Mouse (Mus musculus): ENCODE measurements around the gene Med19.
"Not testable (repeated sequence)": the region's sequence is repeated elsewhere in the genome, so short reads cannot be mapped to it uniquely, and the experiment has no call there.

Med19 gene

DNA sequence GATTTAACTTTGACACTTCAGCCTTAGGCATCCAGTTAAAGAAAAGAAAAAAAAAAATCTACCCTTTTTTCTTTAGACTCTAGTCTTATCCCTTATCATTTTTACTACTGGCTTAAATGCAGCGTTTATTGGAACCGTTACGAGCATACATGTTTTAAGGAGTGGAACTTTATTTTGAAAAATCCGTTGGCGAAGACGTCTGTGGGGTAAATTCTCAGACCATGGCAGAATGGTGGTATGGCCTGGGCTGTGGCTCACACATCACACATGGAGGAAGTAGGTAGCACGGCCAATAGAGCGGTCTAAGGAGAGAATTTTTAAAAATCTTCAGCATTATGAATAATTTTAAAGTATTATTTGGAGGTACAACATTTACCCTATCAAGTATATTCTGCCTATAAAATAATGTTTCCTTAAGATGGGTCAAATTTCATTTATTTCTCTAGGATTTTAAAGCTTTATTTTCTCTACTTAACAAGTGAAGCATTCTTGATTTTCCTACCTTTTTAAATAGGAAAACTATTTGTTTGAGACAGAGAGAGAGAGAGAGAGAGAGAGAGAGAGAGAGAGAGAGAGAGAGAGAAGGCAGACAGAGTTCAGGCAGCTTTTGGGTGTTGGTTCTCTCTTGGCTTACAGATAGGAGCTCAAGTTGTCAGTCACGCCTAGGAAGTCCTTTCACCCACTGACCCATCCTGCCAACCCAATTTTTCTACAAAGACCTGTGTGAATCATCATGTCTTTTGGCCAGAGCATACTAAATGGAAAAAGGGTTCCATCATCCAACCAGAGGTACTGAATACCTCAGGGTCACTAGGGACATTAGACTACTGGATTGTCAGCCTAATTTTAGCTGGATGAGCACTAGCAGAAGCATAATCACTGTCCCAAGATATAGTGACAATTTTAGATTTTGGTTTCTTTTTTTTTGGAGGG lies 38.5 kb downstream of the Med19 start:
- intact Hi-C loops (cut with DNase I): no loop called here

DNA sequence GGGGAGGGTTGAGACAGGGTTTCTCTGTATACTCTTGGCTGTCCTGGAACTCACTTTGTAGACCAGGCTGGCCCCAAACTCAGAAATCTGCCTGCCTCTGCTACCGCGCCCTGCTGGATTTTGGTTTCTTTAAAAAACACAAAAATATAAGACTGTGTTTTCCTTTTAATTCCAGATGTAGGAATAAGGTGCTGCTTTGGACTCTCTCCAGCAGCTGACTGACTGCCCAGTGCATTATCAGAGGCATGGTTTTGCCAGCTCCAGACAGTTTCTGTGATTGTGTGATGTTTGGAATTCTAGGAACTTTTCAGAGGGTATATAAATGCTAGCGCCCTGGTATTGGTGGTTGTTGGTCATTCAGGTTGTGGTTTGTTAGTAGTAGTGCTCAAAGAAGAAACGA lies 39.2 kb downstream of the Med19 start:
- intact Hi-C loops (cut with DNase I): no loop called here

DNA sequence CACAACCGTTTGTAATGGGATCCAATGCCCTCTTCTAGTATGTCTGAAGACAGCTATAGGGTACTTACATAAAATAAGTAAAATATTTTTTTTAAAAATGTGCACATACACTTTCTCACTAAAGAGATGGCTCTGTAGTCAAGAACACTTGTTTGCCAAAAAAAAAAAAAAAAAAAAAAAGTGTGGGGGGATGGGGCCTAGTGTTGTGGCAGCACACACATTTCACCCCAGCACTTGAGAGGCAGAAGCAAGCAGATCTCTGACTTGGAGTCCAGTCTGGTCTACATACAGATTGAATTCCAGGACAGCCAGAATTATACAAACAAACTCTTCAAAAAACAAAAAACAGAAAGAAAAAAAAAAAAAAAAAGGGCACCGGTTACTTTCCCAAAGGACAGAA lies 42.5 kb downstream of the Med19 start:
- intact Hi-C loops (cut with DNase I): no loop called here

DNA sequence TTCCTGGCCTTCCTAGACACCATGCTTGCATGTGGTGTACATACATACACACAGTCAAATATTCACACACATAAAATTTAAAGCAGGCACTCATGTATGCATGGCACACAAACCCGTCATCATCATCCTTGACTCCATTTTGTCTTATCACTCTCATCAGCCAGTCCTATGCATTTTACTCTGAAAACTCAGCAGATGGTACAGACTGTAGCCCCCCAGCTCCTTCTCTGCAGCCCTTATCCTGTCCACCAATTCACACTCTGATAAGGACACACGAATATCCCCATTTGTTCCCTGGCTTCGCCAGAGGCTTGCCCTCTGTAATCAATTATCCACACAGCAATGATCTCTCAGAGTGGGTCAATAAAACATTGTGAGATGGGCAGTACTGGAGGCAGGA lies 43.0 kb downstream of the Med19 start:
- intact Hi-C loops (cut with DNase I): no loop called here

DNA sequence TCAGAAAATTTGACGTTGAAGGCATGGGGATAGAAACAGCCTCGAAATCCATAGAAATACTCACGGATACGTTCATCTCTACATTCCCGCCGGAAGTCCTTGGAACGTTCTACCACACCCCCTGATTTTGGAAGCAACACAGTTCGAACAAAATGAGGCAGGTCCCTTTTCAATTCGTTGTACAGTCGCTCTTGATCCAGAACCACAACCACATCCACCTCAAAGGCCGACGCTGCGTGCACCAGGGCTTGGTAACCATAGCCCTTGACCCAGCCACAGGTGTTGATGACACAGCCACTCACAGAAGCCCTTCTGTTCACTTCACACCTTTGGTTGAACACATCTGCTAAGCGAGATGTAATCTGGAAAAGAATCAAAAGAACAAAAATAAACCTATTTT lies 45.7 kb downstream of the Med19 start:
- intact Hi-C loops (cut with DNase I): no loop called here

DNA sequence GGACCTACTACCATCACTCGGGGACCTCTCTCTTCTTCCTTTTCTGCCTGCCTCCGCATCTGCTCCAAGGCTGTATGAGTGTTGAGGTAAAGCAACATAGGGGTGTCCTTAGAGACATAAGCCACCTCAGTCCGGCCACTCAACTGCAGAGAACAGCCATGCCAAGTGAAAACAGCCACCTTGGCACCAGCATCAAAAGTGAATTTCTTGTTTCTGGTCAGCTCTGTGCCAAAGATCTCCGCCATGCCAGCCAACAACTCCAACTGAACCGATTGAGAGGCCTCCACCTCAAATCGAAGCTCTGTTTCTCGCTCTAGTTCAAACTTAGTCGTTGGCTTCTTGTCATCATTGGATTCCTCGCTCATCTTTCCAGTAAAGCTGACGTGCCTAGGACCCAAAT lies 47.6 kb downstream of the Med19 start:
- intact Hi-C loops (cut with DNase I): no loop called here

DNA sequence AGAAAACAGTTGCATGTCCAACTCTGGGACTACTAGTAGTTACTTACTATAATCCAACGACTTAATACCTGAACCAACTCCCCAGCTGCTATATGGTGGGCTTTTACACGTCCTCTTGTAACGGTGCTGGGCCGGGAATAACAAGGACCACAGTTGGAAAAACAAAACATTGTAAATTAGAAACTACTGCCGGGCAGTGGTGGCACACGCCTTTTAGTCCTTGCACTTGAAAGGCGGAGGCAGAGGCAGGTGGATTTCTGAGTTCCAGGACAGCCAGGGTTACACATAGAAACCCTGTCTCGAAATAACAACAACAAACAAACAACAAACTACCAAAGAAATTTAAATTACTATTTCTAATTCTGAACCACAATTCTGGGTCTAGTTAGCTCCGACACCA lies 48.5 kb downstream of the Med19 start:
- intact Hi-C loops (cut with DNase I): no loop called here

DNA sequence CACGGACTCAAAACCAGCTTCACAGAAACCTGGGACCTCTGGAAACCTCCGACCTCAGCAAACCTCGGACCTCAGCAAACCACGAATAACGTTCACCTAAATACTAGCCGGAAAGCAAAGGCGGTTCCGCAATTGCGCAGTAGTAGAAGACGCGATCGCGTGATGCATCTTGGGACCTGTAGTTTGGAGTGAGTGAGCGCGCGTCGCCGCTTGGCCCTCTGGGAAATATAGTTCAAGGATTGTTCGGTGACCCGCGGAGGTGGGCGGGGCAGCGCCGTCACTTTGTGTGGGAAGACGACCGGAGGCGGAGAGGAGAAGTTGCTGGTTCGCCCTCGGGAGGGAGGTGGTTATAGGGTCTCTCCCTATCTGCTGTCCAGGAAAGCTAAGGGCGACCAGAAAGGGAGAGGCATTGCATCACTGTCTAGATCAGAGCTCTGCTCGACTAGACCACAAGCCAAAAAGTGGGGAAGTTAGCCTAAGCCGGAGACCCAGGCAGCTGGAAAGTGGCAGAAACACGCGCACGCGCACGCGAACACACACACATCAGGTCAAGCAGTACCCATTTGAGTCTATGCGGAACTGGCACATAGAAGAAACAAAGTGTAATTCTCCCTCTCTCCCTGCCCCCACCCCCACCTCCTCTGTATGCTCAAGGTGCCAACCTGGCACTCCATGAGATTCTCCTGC lies 49.1 kb downstream of the Med19 start, which contains the start of gene Clp1:
TSS of gene Clp1 (minus strand) at position 179 of the 687 bp plus-strand sequence.
- intact Hi-C loops (cut with DNase I): no loop called here

DNA sequence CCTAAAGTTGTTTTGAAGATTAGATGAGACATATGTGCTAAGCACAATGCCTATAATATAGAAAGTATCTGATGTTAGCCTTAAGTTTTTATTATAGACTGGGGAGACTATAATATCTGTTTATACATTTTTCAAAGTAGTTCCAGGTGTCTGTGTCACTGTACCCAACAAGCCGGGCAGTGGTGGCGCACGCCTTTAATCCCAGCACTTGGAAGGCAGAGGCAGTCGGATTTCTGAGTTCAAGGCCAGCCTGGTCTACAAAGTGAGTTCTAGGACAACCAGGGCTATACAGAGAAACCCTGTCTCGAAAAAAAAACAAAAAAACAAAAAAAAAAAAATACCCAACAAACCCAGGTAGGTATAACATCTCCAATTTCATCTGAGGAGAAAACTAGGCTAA lies 50.0 kb downstream of the Med19 start:
- intact Hi-C loops (cut with DNase I): not testable (repeated sequence)

DNA sequence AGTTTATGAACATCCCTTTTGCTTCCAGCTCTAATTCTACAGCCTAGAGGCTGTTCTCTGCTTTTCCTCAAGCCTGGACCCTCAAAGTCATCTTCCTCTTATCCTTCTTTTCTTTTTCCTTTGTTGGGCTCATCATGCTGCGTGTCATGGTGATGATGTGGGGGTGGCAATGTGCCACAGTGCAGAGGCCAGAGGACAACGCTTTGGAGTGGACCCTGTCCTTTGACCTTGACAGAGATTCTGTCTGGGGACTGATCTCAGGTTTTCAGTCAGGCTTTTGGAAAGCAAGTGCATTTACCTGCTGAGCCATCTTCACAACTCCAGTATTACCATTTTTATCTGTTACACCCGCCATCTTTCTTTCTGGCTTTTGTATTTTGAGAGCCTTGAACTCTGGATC lies 53.0 kb downstream of the Med19 start:
- intact Hi-C loops (cut with DNase I): no loop called here

DNA sequence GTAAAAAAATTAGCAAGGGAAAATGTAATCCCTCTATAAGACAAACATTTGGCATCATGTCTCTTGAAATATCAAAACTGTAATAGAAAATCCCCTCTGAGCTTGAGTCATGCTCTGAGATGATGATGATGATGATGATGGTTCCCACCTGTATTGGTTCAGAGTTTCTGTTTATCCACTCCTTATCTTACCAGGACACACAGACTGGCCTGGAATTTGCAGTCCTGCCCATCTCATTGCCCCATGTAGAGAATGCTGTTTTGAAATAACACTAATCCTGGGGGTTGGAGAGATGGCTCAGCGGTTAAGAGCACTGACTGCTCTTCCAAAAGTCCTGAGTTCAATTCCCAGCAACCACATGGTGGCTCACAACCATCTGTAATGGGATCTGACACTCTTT lies 54.2 kb downstream of the Med19 start:
- intact Hi-C loops (cut with DNase I): no loop called here

DNA sequence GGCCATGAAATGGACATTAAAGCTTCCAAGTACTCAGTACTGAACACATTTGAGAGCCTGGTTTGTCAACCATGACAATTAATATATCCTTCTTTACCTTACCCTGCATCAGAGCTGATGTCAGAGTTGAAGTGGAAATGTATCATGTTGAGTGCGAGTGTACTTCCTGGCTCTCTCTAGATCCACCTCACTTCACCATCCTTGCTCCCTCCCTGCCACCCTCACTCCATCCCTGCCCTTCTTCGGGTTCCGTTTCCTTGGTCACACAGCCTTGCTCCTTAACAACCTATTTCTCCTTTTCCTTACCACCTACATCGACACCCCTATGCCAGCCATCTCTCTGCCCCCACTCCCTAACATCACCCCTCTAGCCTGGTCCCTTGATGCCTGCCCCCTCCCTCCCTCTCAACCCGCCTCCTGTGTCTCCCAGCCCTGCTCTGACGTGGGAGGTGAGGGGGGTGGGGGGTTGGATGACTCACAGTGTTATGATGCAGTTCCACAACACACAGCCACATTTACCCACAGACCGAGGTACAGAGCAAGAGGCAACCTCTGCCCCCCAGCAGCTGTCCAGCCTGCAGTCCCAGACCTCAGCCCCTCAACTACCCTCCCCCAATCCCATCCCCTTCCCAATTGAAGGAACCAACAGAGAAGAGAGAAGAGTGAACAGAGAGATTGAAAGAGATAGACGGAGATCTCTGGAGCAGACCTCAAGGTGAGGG lies 55.5 kb downstream of the Med19 start, which contains the start of gene Ypel4:
TSS of gene Ypel4 (plus strand) at position 480 of the 722 bp plus-strand sequence.
- intact Hi-C loops (cut with DNase I): no loop called here

DNA sequence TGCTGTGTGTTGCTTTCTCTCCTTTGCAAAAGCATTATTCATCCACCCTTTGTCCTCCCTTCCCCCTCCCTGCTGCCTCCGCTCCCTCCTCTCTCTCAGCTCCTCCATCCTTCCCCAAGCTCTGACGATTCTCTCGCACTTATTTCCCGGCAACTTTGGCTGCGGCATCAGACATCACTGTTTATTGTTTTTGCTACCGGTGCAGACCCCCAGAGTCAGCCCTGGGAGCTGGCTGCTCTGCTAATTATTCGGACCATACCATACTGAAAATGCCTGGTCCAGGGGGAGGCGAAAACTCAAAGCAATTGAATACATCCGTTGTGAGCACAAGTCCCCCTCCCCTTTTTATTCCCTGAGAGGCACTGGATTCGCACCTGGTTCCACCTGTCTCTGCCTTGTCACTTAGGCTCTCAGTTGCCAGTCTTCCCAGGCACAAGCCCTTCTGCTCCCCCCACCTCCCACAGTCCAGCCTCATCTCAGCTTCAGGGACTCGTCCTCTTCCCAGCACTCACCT lies 56.2 kb downstream of the Med19 start:
- intact Hi-C loops (cut with DNase I): no loop called here

DNA sequence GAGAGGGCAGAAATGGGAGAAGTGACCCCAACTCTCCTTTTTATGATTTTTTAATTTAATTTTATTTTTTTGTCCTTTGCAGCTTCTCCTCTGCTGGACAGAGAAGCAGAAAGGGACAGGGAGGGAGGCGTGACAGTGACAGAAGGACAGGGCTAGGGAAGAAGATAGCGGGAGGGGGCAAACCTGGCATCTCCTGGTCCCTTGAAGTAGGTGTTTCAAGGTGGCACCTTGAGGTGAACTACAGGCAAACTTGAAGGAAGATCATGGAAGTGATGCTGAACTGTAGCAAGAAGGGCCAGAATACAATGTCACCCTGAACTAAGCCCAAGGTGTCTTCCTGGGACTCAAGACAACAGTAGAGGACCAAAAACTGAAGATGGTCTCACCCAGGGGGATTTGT lies 56.7 kb downstream of the Med19 start:
- intact Hi-C loops (cut with DNase I): no loop called here

DNA sequence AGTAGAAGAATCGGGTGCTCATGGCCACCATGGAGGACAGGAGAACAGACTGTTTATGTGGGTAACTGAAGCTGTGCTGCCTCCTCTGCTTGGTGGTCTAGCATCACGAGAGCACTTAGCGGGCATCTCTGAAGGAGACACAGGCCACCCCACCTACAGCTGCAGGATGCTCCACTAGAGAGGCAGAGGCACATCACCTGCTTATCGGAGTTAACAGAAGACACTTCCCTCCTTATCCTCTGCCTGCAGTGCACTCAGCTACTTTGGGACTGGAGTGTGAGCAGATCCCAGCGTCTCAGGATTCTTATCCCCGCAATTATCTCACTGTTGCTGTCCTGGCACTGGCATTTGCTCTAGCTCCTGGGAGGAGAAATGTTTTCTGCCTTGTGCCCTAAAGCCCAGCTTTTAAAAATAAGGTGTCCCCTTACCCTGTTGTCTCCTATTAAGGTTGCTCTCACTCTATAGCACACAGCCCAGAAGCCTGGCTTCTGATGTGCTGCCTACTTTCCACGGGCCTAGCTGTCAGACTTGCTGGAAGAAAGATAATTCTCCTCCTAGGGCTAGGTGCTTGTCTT lies 57.2 kb downstream of the Med19 start:
- intact Hi-C loops (cut with DNase I): no loop called here

DNA sequence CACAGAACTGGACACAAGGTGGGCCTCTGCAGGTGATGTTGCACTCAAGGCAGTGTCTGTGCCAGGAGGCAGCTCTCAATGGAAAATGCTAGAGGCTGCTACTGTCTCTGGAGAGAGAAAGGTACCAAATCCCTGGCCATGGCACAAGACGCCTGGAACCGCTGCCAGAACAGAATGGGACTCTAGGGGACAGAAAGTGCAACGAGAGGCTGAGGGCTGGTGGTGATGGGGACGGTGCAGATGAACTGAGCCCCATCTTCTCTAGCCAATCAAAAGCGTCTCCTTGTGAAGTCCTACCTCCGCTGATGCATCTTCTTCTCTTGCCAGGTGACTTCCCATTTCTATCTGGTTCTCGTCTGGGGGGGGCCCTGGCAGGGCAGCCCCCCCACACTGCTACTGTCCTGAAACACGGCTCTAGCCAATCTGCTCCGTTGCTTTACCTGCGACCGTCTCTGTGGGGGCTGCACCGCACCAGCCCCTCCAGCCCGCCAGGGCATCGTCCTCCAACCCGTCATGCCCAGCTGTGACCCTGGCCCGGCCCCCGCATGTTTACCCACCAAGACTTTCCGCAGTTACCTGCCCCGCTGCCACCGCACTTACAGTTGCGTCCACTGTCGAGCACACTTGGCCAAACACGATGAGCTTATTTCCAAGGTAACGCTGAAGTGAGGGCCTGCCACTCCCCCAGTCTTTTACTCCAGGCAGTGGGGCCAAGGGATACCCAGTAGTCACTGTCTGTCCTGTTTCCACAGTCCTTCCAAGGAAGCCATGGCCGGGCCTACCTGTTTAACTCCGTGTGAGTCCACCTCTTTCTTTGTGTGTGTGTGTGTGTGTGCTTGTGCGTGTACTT lies 58.3 kb downstream of the Med19 start:
- intact Hi-C loops (cut with DNase I): no loop called here

DNA sequence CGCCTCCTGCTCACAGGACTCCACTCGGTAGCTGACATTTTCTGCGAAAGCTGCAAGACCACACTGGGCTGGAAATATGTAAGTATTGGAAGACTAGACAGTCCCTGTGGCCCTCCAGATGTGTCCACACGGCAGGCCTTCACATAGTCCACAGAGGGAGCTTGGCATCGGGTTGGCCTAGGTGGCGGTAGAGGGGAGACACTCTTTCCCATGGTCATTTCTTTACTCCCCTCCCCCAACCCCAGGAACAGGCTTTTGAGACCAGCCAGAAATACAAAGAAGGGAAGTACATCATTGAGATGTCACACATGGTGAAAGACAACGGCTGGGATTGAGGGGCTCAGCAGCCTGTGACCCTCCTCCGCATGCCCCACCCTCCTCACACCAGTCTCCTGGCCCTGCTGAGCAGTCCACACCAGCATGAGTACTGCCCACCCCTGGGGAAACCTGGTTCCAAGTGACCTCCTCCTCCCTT lies 59.3 kb downstream of the Med19 start:
- intact Hi-C loops (cut with DNase I): no loop called here

Data from adrenal gland (tissue).